Mouse (Mus musculus) embryonic facial prominence, embryonic 10.5 days (tissue): ENCODE measurements around the gene S100a2. TPM values are rescaled to one million over a fixed set of nuclear protein-coding genes. Genes with fewer than 3 reads are reported as not detected.

Experiments
- DNase-seq: peaks from one replicate; pipeline ENCODE4 v3.0.0-alpha.2; 2017; ENCODE audit warnings: low spot score
- H3K27ac ChIP-seq: fragments of 300-500 bp; sonication (generic); replicated peaks from 2 replicates; pipeline ENCODE4 v1.5.1; 2016; ENCODE audit warnings: mild to moderate bottlenecking
- H3K27me3 ChIP-seq: fragments of 300-500 bp; sonication (generic); replicated peaks from 2 replicates; pipeline ENCODE4 v1.6.1; 2016; ENCODE audit warnings: low read depth, mild to moderate bottlenecking; ENCODE audit not compliant: poor library complexity, severe bottlenecking
- H3K36me3 ChIP-seq: fragments of 300-500 bp; sonication (generic); replicated peaks from 2 replicates; pipeline ENCODE4 v1.6.1; 2016; ENCODE audit warnings: mild to moderate bottlenecking, moderate library complexity
- H3K4me1 ChIP-seq: fragments of 300-500 bp; sonication (generic); 2 replicates; pipeline ENCODE4 v1.6.1; 2016
- H3K4me3 ChIP-seq: fragments of 300-500 bp; sonication (generic); 2 replicates; pipeline ENCODE4 v1.5.1; 2016; ENCODE audit warnings: mild to moderate bottlenecking, moderate library complexity
- H3K9me3 ChIP-seq: fragments of 300-500 bp; sonication (generic); 2 replicates; pipeline ENCODE4 v1.6.1; 2016; ENCODE audit warnings: mild to moderate bottlenecking
- WGBS: fragments of 180-500 bp; shearing (Covaris S2); methylation state at CpG from one replicate; pipeline ENCODE4 v1.1.7; 2016; 5-methylcytosine and 5-hydroxymethylcytosine counted together
- polyA plus RNA-seq: library from polyadenylated mRNA; unstranded; fragments of >200 nt; fragmentation: Nextera tagmentation; extraction: Ambion mirVana; gene quantifications from 2 replicates; pipeline ENCODE4 v1.2.1, GENCODE M21; 2016

The S100a2 gene
- polyA plus RNA-seq, 1 experiment from 2014 or later = not detected

- DNase-seq = no peak
- H3K9me3 ChIP-seq = peaks cover 4% of the 10 kb centered on the region; the same call in 1 of the 2 replicates
- H3K36me3 ChIP-seq = no peaks in the 10 kb centered on the region
- H3K27ac ChIP-seq = no peak overlapping the region
- no peak overlapping the region for H3K4me3 ChIP-seq
- no peaks in the 10 kb centered on the region for H3K27me3 ChIP-seq
- WGBS = 79% methylated on average over 4 of the region's 4 CpGs
- H3K4me1 ChIP-seq = peaks cover 27% of the 10 kb centered on the region
Observed at GRCm38 (mm10) chr3:90598212-90598611, 8.2 kb downstream of the S100a2 start.

DNA sequence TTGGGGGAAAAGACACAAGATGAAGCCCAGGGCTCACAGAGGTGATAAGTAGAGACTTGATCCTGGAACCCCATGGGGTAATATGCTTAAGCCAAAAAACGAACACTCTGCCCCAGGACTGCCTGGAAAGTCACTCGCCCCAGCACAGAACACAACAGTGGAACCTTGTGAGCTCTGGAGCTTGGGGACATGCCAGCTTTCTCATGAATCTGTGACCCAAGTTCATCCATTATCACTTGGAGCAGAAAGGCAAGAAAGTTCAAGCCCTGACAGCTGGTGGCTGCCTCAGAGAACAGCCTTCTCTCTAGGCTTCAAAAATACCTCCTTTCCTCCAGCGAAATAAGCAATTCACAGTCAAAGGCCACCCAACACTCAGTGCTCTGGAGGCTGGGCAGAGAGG, 9.4 kb downstream of the S100a2 start:
- Histone ChIP-seq H3K27me3 (no peaks in the 10 kb centered on the region), H3K4me1 (peaks cover 37% of the 10 kb centered on the region), H3K27ac (0 out of 2 replicates have a peak overlapping the region, but pooled peaks have one; percentile 1), H3K4me3 (no peak overlapping the region), H3K36me3 (no peaks in the 10 kb centered on the region), H3K9me3 (no peaks in the 10 kb centered on the region)
- 77% methylated on average over 3 of the region's 3 CpGs for WGBS
- no peak for DNase-seq

GRCm38 (mm10) chr3:90600036-90600435, 10.0 kb downstream of the S100a2 start:
- no peaks in the 10 kb centered on the region for H3K9me3 ChIP-seq
- peak overlapping the region; percentile 1; the same call in 1 of the 2 replicates for H3K27ac ChIP-seq
- H3K4me1 ChIP-seq = peaks cover 39% of the 10 kb centered on the region
- no peak for DNase-seq
- H3K36me3 ChIP-seq = no peaks in the 10 kb centered on the region
- H3K27me3 ChIP-seq = no peaks in the 10 kb centered on the region
- no peak overlapping the region for H3K4me3 ChIP-seq
- WGBS = 78% methylated on average over 6 of the region's 6 CpGs

DNA sequence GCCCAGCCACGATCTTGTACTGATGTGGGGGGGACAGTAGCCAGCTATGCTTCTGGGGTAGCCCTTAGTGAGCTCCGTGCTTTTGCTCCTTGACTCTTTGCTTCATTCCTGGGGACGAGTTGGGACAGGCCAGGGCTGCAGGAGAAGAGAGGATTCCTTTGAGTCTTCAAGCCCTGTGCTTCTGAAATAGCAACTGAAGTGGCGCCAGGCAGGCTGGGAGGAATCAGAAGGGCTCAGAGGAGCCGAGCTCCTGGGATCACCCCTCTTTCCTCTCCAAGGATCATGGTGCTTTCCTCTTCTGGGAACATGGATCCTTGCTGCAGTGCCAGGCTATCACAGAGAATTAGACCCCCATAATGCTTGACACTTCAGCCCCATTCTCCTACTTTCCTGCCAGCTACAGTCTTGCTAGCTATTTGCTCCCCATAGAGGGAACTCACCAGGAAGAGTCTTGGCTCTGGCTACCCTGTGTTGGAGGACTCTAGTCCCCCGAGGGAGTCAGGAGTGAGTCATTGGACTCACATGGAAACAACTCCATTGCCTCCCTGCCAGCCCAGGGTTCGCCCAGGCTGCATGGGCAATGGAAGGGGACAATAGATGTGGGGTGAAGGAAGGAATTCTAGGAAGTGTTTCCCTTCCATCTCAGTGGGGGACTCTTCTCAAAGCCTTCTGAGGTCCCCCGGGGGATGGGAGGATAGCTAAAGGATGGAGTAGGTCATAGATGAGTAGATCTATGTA, 10.6 kb downstream of the S100a2 start:
- Histone ChIP-seq H3K9me3 (no peaks in the 10 kb centered on the region), H3K4me3 (no peak overlapping the region), H3K27ac (peak overlapping the region; percentile 1; the same call in 1 of the 2 replicates), H3K4me1 (peaks cover 45% of the 10 kb centered on the region), H3K36me3 (no peaks in the 10 kb centered on the region), H3K27me3 (no peaks in the 10 kb centered on the region)
- DNase-seq = no peak
- WGBS = 76% methylated on average over 8 of the region's 8 CpGs

- no peaks in the 10 kb centered on the region for H3K36me3 ChIP-seq
- H3K9me3 ChIP-seq = no peaks in the 10 kb centered on the region
- DNase-seq = no peak
- 88% methylated on average over 11 of the region's 11 CpGs for WGBS
- H3K27me3 ChIP-seq = no peaks in the 10 kb centered on the region
- no peak within 1 kb of the TSS for H3K4me3 ChIP-seq
- peak within 1 kb of the TSS; percentile 1 for H3K27ac ChIP-seq
- peaks cover 54% of the 10 kb centered on the region for H3K4me1 ChIP-seq
Observed at GRCm38 (mm10) chr3:90601486-90602110, 11.6 kb downstream of the S100a2 start, which contains the start of gene Gm42674. Gene Gm42674, plus strand, starts transcription at chr3:90601904.

DNA sequence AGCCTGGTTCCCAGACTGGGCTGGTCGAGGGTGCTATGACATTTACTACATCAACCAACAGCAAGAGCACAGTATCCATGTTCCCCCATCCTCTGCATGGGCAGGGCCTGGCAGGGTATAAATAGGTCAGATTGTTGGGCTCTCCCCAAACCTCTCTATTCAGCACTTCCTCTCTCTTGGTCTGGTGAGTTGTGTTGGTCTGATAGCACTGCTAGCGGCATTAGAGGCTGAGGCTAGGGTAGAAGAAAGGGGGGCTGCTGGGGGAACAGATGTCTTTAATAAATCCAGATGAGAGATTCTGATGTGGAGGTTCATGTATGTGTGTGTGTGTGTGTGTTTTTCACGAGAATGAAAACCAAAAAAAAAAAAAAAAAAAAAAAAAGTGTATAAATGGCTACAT, 13.6 kb downstream of the S100a2 start, which contains the start of gene S100a4:
Gene S100a4, plus strand, starts transcription at position 149 of the 400 bp plus-strand sequence.
- WGBS = 42% methylated on average over 3 of the region's 3 CpGs
- no peak for DNase-seq
- peaks cover 46% of the 10 kb centered on the region for H3K4me1 ChIP-seq
- H3K36me3 ChIP-seq = no peaks in the 10 kb centered on the region
- peak within 1 kb of the TSS; percentile 75 for H3K27ac ChIP-seq
- no peaks in the 10 kb centered on the region for H3K27me3 ChIP-seq
- no peak within 1 kb of the TSS for H3K4me3 ChIP-seq
- H3K9me3 ChIP-seq = no peaks in the 10 kb centered on the region

GRCm38 (mm10) chr3:90604416-90604815, 14.4 kb downstream of the S100a2 start:
- H3K4me3 ChIP-seq = no peak overlapping the region
- WGBS = 76% methylated on average over 4 of the region's 4 CpGs
- H3K27ac ChIP-seq = peak overlapping the region; percentile 73

GRCm38 (mm10) chr3:90605049-90605448, 15.0 kb downstream of the S100a2 start:
- H3K27me3 ChIP-seq = no peaks in the 10 kb centered on the region
- peaks cover 40% of the 10 kb centered on the region for H3K4me1 ChIP-seq
- DNase-seq = no peak
- no peak overlapping the region for H3K4me3 ChIP-seq
- no peaks in the 10 kb centered on the region for H3K36me3 ChIP-seq
- peak overlapping the region; percentile 73; the same call in 1 of the 2 replicates for H3K27ac ChIP-seq
- 80% methylated on average over 3 of the region's 3 CpGs for WGBS
- H3K9me3 ChIP-seq = no peaks in the 10 kb centered on the region

More at GRCm38 (mm10) chr3:90604416-90604815, 14.4 kb downstream of the S100a2 start:
- Histone ChIP-seq H3K9me3 (no peaks in the 10 kb centered on the region), H3K36me3 (no peaks in the 10 kb centered on the region), H3K4me1 (peaks cover 46% of the 10 kb centered on the region), H3K27me3 (no peaks in the 10 kb centered on the region)
- no peak for DNase-seq

GRCm38 (mm10) chr3:90605736-90606135, 15.7 kb downstream of the S100a2 start:
- 76% methylated on average over 2 of the region's 2 CpGs for WGBS
- DNase-seq = no peak
- peak overlapping the region; percentile 73 for H3K27ac ChIP-seq
- no peaks in the 10 kb centered on the region for H3K36me3 ChIP-seq
- H3K4me1 ChIP-seq = peaks cover 39% of the 10 kb centered on the region
- no peaks in the 10 kb centered on the region for H3K27me3 ChIP-seq
- H3K4me3 ChIP-seq = no peak overlapping the region
- H3K9me3 ChIP-seq = no peaks in the 10 kb centered on the region

- no peaks in the 10 kb centered on the region for H3K36me3 ChIP-seq
- peak; percentile 79 for DNase-seq
- no peaks in the 10 kb centered on the region for H3K9me3 ChIP-seq
- no peak overlapping the region for H3K4me3 ChIP-seq
- 68% methylated on average over 6 of the region's 6 CpGs for WGBS
- peak overlapping the region; percentile 73 for H3K27ac ChIP-seq
- peaks cover 41% of the 10 kb centered on the region for H3K4me1 ChIP-seq
- H3K27me3 ChIP-seq = no peaks in the 10 kb centered on the region
Observed at GRCm38 (mm10) chr3:90606185-90606584, 16.1 kb downstream of the S100a2 start.

GRCm38 (mm10) chr3:90607361-90607760, 17.3 kb downstream of the S100a2 start:
- H3K27ac ChIP-seq = peak overlapping the region; percentile 48; the same call in 1 of the 2 replicates
- WGBS = 83% methylated on average over 3 of the region's 3 CpGs
- no peaks in the 10 kb centered on the region for H3K9me3 ChIP-seq
- H3K4me3 ChIP-seq = no peak overlapping the region
- no peak for DNase-seq
- H3K27me3 ChIP-seq = no peaks in the 10 kb centered on the region
- peaks cover 41% of the 10 kb centered on the region for H3K4me1 ChIP-seq
- H3K36me3 ChIP-seq = no peaks in the 10 kb centered on the region

DNA sequence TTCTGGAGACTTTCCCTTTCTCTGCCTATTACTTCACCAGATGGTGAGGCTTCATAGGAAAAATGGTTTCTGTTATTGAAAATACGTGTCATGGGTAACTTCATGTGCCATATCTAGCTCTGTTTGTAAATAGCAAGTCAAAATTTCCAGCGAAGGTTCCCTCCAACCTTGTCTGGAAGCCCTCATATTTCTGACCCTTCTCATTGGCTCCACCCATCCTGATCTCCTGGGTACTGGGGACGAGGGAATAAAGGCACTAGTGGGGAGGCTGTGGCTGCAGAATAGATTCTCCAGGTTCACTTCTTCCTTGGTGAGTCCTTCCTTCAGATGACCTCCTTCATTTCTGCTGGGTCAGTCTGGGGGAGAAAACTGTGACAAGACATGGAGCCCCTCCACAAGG, 18.2 kb downstream of the S100a2 start, which contains the start of gene S100a5:
Gene S100a5, plus strand, starts transcription at position 301 of the 400 bp plus-strand sequence.
- DNase-seq = no peak
- 66% methylated on average over 3 of the region's 3 CpGs for WGBS
- H3K9me3 ChIP-seq = no peaks in the 10 kb centered on the region
- H3K4me3 ChIP-seq = no peak within 1 kb of the TSS
- H3K27me3 ChIP-seq = peaks cover 2% of the 10 kb centered on the region
- peaks cover 47% of the 10 kb centered on the region for H3K4me1 ChIP-seq
- no peaks in the 10 kb centered on the region for H3K36me3 ChIP-seq
- H3K27ac ChIP-seq = 0 out of 2 replicates have a peak within 1 kb of the TSS, but pooled peaks have one; percentile 48
